Mouse (Mus musculus): Measurements from ENCODE around the gene Uox. TPM values are rescaled to one million over a fixed set of nuclear protein-coding genes. Genes with fewer than 3 reads are reported as not detected.

Uox gene
- total RNA-seq, 1 experiment from 2014 or later = not detected

Other genes with a start within 250 kb of the Uox start
- 7.5 and 11.6 TPM in 2 replicates for gene Ssx2ip, start 165.8 kb upstream of the Uox start, total RNA-seq (2021)
- gene Ctbs, start 120.6 kb upstream of the Uox start, total RNA-seq (2021) = 11.9 and 16.2 TPM in 2 replicates
- 3.9 and 6.2 TPM in 2 replicates for gene Spata1, start 70.7 kb upstream of the Uox start, total RNA-seq (2021)
- 261 and 291 TPM in 2 replicates for gene Gng5, start 70.6 kb upstream of the Uox start, total RNA-seq (2021)
- 36.3 and 42.2 TPM in 2 replicates for gene Rpf1, start 49.0 kb upstream of the Uox start, total RNA-seq (2021)
- gene Dnase2b, start 45.2 kb downstream of the Uox start, total RNA-seq (2021) = 0.33 TPM in 1 of 2 replicates, not detected in the other
- gene 4930503B20Rik, start 80.9 kb downstream of the Uox start, total RNA-seq (2021) = 0.33 TPM in 1 of 2 replicates, not detected in the other
- gene Samd13, start 115.2 kb downstream of the Uox start, total RNA-seq (2021) = 0.82 TPM in 1 of 2 replicates, not detected in the other
- 78.9 and 124 TPM in 2 replicates for gene Prkacb, start 242.6 kb downstream of the Uox start, total RNA-seq (2021)